Mouse (Mus musculus) forebrain, embryonic 12.5 days (tissue): ENCODE measurements around the gene Ntm. TPM values are rescaled to one million over a fixed set of nuclear protein-coding genes. Genes with fewer than 3 reads are reported as not detected.

ENCODE experiments used
- ATAC-seq: fragments of 200-750 bp; cut with Nextera tagmentation; 2 replicates; pipeline ENCODE4 v1.8.0; 2017; ENCODE audit warnings: moderate TSS enrichment; ENCODE audit not compliant: low FRiP score
- H3K27ac ChIP-seq: fragments of 300-500 bp; sonication (generic); 2 replicates; pipeline ENCODE4 v1.5.1; 2016; ENCODE audit warnings: mild to moderate bottlenecking
- H3K27me3 ChIP-seq: fragments of 300-500 bp; sonication (generic); 2 replicates; pipeline ENCODE4 v1.6.1; 2016; ENCODE audit warnings: mild to moderate bottlenecking
- H3K36me3 ChIP-seq: fragments of 300-500 bp; sonication (generic); replicated peaks from 2 replicates; pipeline ENCODE4 v1.6.1; 2016; ENCODE audit warnings: mild to moderate bottlenecking
- H3K4me1 ChIP-seq: fragments of 300-500 bp; sonication (generic); 2 replicates; pipeline ENCODE4 v1.6.1; 2016
- H3K4me2 ChIP-seq: fragments of 300-500 bp; sonication (generic); 2 replicates; pipeline ENCODE4 v1.6.1; 2016; ENCODE audit warnings: mild to moderate bottlenecking, moderate library complexity
- H3K4me3 ChIP-seq: fragments of 300-500 bp; sonication (generic); replicated peaks from 2 replicates; pipeline ENCODE4 v1.5.1; 2016; ENCODE audit warnings: mild to moderate bottlenecking
- H3K9ac ChIP-seq: fragments of 300-500 bp; sonication (generic); 2 replicates; pipeline ENCODE4 v1.6.1; 2016; ENCODE audit warnings: mild to moderate bottlenecking
- H3K9me3 ChIP-seq: fragments of 300-500 bp; sonication (generic); 2 replicates; pipeline ENCODE4 v1.6.1; 2016
- WGBS: fragments of 180-500 bp; shearing (Covaris S2); methylation state at CpG from one replicate; pipeline ENCODE4 v1.1.7; 2016; 5-methylcytosine and 5-hydroxymethylcytosine counted together
- polyA plus RNA-seq: library from polyadenylated mRNA; unstranded; fragments of >200 nt; fragmentation: Nextera tagmentation; extraction: Ambion mirVana; gene quantifications from 2 replicates; pipeline ENCODE4 v1.2.1, GENCODE M21; 2016

Ntm gene
- polyA plus RNA-seq, 1 experiment from 2014 or later: 34.6 TPM

GRCm38 (mm10) chr9:29025603-29026002 is 937.3 kb downstream of the Ntm start:
- Histone ChIP-seq H3K4me2 (no peak overlapping the region), H3K27me3 (no peaks in the 10 kb centered on the region), H3K9ac (no peak overlapping the region), H3K4me3 (no peak overlapping the region), H3K9me3 (no peaks in the 10 kb centered on the region), H3K4me1 (no peaks in the 10 kb centered on the region), H3K36me3 (no peaks in the 10 kb centered on the region), H3K27ac (no peak overlapping the region)
- 85% methylated on average over 4 of the region's 4 CpGs for WGBS
- no peak for ATAC-seq

DNA sequence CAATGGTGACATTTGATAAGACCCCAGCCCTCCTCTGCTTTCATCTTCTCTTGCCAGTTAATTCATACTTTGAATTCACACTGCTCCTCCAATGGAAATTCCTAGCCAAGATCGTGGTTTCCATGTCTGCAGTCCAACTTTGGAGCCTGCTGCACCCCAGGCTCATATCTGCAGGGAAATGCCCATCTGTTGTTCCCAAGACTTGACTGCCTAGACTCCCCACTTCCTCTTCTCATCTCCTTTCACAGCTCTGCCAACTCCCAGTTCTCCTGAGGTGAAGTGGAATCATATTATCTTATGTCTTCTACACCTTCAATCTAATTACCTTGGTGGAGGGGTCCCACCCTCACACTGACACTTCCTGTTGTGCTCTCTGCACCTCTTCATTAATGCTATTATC is 937.8 kb downstream of the Ntm start:
- Histone ChIP-seq H3K4me2 (no peak overlapping the region), H3K27me3 (no peaks in the 10 kb centered on the region)
- no peak for ATAC-seq

DNA sequence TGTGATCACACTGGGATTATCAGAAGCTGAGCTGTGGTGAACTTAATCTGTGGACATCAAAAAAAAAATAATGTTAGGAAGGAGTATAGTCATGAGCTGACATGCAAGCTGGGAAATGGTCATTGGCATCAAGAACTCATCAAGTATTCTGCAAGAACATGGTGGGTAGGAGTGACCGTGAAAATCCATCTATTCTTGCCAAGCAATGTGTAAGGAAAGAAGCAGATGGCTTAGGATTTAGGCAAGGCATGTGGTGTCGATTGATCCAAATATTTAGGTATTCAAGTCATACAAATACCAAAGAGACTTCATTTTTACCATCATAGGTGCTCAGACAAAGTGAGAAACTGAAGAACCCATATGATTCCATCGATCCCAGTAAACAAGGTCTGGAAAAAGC is 946.1 kb downstream of the Ntm start:
- H3K36me3 ChIP-seq: no peaks in the 10 kb centered on the region
- no peak overlapping the region for H3K4me2 ChIP-seq
- no peaks in the 10 kb centered on the region for H3K4me1 ChIP-seq
- WGBS: 85% methylated on average over 3 of the region's 3 CpGs
- no peak overlapping the region for H3K9ac ChIP-seq
- no peak overlapping the region for H3K4me3 ChIP-seq
- no peak for ATAC-seq
- no peaks in the 10 kb centered on the region for H3K27me3 ChIP-seq
- no peaks in the 10 kb centered on the region for H3K9me3 ChIP-seq
- no peak overlapping the region for H3K27ac ChIP-seq

More for the DNA sequence above, 937.8 kb downstream of the Ntm start:
- H3K27ac ChIP-seq: no peak overlapping the region
- WGBS: 68% methylated on average over 1 of the region's 1 CpGs
- no peaks in the 10 kb centered on the region for H3K36me3 ChIP-seq
- H3K4me1 ChIP-seq: no peaks in the 10 kb centered on the region
- no peak overlapping the region for H3K4me3 ChIP-seq
- H3K9me3 ChIP-seq: no peaks in the 10 kb centered on the region
- no peak overlapping the region for H3K9ac ChIP-seq

GRCm38 (mm10) chr9:29013881-29014280 is 949.1 kb downstream of the Ntm start:
- no peak overlapping the region for H3K9ac ChIP-seq
- no peak overlapping the region for H3K4me2 ChIP-seq
- no peaks in the 10 kb centered on the region for H3K9me3 ChIP-seq
- H3K4me1 ChIP-seq: 0 out of 2 replicates have a peak, but pooled peaks cover 4% of the 10 kb centered on the region
- H3K4me3 ChIP-seq: no peak overlapping the region
- WGBS: 93% methylated on average over 17 of the region's 17 CpGs
- no peaks in the 10 kb centered on the region for H3K36me3 ChIP-seq
- no peak for ATAC-seq
- no peak overlapping the region for H3K27ac ChIP-seq
- H3K27me3 ChIP-seq: no peaks in the 10 kb centered on the region

- no peaks in the 10 kb centered on the region for H3K36me3 ChIP-seq
Measured at GRCm38 (mm10) chr9:29012541-29012940, 950.4 kb downstream of the Ntm start.

GRCm38 (mm10) chr9:29011476-29011875 is 951.5 kb downstream of the Ntm start:
- Histone ChIP-seq H3K27ac (no peak overlapping the region), H3K4me1 (0 out of 2 replicates have a peak, but pooled peaks cover 4% of the 10 kb centered on the region), H3K27me3 (no peaks in the 10 kb centered on the region), H3K9me3 (no peaks in the 10 kb centered on the region), H3K4me3 (no peak overlapping the region), H3K4me2 (no peak overlapping the region), H3K9ac (no peak overlapping the region), H3K36me3 (no peaks in the 10 kb centered on the region)
- ATAC-seq: no peak
- WGBS: 45% methylated on average over 3 of the region's 3 CpGs

More at GRCm38 (mm10) chr9:29012541-29012940, 950.4 kb downstream of the Ntm start:
- Histone ChIP-seq H3K9ac (no peak overlapping the region), H3K27ac (no peak overlapping the region), H3K9me3 (no peaks in the 10 kb centered on the region), H3K4me3 (no peak overlapping the region), H3K4me1 (0 out of 2 replicates have a peak, but pooled peaks cover 4% of the 10 kb centered on the region), H3K27me3 (no peaks in the 10 kb centered on the region), H3K4me2 (no peak overlapping the region)
- no peak for ATAC-seq
- WGBS: 90% methylated on average over 6 of the region's 6 CpGs

DNA sequence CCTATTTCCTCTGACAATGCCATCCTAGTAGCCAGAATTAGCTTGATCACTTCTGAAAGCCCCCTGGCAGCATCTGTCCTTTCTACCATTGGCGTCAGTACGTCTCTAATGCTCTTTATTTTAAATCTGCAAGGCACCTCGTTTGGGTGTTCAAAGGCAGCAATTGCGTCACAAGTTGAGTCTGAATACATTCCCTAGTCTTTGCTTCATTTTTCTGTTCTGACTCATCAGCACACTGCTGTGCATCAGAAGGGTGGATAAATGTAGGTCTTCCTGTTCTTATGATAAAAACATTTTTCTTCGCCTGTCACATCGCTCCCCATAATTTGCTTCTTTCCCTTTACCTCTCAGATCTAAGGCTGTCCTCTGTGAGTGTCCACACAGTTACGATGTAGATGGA is 958.4 kb downstream of the Ntm start:
- Histone ChIP-seq H3K27ac (no peak overlapping the region), H3K36me3 (no peaks in the 10 kb centered on the region), H3K4me1 (no peaks in the 10 kb centered on the region), H3K9ac (no peak overlapping the region), H3K4me2 (no peak overlapping the region), H3K9me3 (no peaks in the 10 kb centered on the region), H3K4me3 (no peak overlapping the region), H3K27me3 (no peaks in the 10 kb centered on the region)
- WGBS: 71% methylated on average over 7 of the region's 7 CpGs
- ATAC-seq: no peak

DNA sequence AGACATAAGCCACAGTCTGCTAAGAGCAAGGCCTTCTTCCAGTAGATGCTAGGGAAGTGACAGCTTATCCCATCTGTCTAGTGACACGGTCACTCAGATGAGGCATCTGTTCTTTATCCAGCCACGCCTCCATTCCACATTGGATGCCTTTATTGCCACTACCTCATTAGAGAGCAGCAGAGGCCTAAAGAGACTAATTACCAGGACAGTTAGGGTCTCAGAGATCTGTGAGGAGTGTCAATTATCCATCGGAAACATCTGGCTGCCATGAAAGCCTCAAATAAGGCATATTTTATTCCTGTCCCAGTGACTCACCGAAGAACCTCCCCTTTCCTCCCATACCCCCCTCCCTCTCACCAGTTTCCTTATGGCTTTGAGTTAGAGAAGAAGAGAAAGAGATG is 963.0 kb downstream of the Ntm start:
- WGBS: 37% methylated on average over 4 of the region's 4 CpGs
- no peak overlapping the region for H3K4me3 ChIP-seq
- no peak overlapping the region for H3K9ac ChIP-seq
- no peaks in the 10 kb centered on the region for H3K4me1 ChIP-seq
- ATAC-seq: peak; percentile 80; the same call in 1 of the 2 replicates
- H3K27ac ChIP-seq: no peak overlapping the region
- H3K27me3 ChIP-seq: no peaks in the 10 kb centered on the region
- H3K9me3 ChIP-seq: no peaks in the 10 kb centered on the region
- no peaks in the 10 kb centered on the region for H3K36me3 ChIP-seq
- no peak overlapping the region for H3K4me2 ChIP-seq

- no peaks in the 10 kb centered on the region for H3K27me3 ChIP-seq
- H3K9ac ChIP-seq: no peak overlapping the region
- H3K4me1 ChIP-seq: no peaks in the 10 kb centered on the region
- 85% methylated on average over 1 of the region's 1 CpGs for WGBS
- H3K4me3 ChIP-seq: no peak overlapping the region
- H3K27ac ChIP-seq: no peak overlapping the region
- no peak for ATAC-seq
- H3K36me3 ChIP-seq: no peaks in the 10 kb centered on the region
- no peak overlapping the region for H3K4me2 ChIP-seq
- 0 out of 2 replicates have a peak, but pooled peaks cover 3% of the 10 kb centered on the region for H3K9me3 ChIP-seq
Measured at GRCm38 (mm10) chr9:28977275-28977674, 985.7 kb downstream of the Ntm start.

- H3K27ac ChIP-seq: no peak overlapping the region
- no peaks in the 10 kb centered on the region for H3K27me3 ChIP-seq
- no peaks in the 10 kb centered on the region for H3K4me1 ChIP-seq
- 0 out of 2 replicates have a peak, but pooled peaks cover 5% of the 10 kb centered on the region for H3K9me3 ChIP-seq
- H3K36me3 ChIP-seq: no peaks in the 10 kb centered on the region
- no peak for ATAC-seq
- H3K9ac ChIP-seq: no peak overlapping the region
- H3K4me2 ChIP-seq: no peak overlapping the region
- no peak overlapping the region for H3K4me3 ChIP-seq
- WGBS: 85% methylated on average over 1 of the region's 1 CpGs
Measured at GRCm38 (mm10) chr9:28969455-28969854, 993.5 kb downstream of the Ntm start.
